Mouse (Mus musculus): ENCODE measurements around the gene Spg20. TPM values are rescaled to one million over a fixed set of nuclear protein-coding genes. Genes with fewer than 3 reads are reported as not detected.

Gene Spg20
- polyA plus RNA-seq, 1 experiment = 10.9 TPM

DNA sequence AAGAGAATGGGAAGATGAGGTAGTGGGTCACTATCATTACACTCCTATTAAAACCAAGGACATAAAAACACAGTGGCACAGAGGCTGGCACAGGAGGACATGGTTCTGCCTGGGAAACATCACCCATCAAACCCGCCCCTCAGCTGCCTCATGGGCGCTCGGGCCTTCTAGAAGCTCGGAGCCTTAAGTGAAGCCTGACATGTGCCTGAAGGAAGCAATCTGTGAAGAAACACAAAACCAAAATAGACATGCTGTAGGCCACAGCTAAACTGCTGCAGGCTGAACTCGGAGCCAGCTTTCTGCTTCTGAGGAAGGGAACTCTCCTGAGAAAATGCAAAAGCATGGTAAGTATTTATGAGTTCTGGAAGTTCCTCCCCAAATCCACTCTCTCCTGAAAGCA, 25.0 kb upstream of the Spg20 start:
- WGBS = 88% methylated on average over 5 of the region's 5 CpGs
- H3K4me3 ChIP-seq (ENCODE audit: insufficient read depth, low read depth, low read length) = no peak overlapping the region
- H3K27ac ChIP-seq (ENCODE audit: insufficient read depth, low read depth, low read length) = no peak overlapping the region
- no peaks in the 10 kb centered on the region for H3K4me1 ChIP-seq (ENCODE audit: control insufficient read depth, insufficient read depth, low read length)
- no peaks in the 10 kb centered on the region for H3K36me3 ChIP-seq (ENCODE audit: control insufficient read depth, insufficient read depth, low read length)
- H3K27me3 ChIP-seq (replicated peaks; ENCODE audit: control insufficient read depth, insufficient read depth, low read length) = no peaks in the 10 kb centered on the region
- TF ChIP-seq CTCF (conservative IDR thresholded peaks at IDR 0.05; ENCODE audit: insufficient read depth, insufficient read length, low read depth, low read length) = no peak
- TF ChIP-seq POLR2A (IDR thresholded peaks at IDR 0.05; ENCODE audit: low read depth, low read length) = no peak
- DNase-seq = no peak

DNA sequence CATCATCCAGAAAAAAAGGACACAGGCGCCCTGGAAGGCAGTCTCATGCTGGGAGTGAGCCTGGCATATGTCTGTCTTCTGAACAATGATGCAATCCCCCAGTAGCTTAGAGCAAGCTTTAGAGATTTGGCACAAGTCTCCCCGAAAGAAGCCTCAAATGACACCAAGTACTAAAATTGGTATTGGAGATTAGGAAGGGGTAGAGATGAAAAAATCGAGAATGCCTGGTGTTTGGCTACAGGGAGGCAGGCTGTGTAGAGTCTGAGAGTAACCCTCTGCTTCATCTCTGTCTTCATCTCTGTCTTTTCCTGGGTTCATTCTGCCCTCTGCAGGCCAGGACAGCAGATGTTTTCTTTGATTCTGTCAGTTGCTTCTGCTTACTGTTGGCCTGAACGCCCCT, 24.5 kb upstream of the Spg20 start:
- H3K4me3 ChIP-seq (ENCODE audit: insufficient read depth, low read depth, low read length) = no peak overlapping the region
- DNase-seq = no peak
- no peaks in the 10 kb centered on the region for H3K4me1 ChIP-seq (ENCODE audit: control insufficient read depth, insufficient read depth, low read length)
- WGBS = 74% methylated on average over 4 of the region's 4 CpGs
- TF ChIP-seq CTCF (conservative IDR thresholded peaks at IDR 0.05; ENCODE audit: insufficient read depth, insufficient read length, low read depth, low read length) (no peak), POLR2A (IDR thresholded peaks at IDR 0.05; ENCODE audit: low read depth, low read length) (no peak)
- no peaks in the 10 kb centered on the region for H3K36me3 ChIP-seq (ENCODE audit: control insufficient read depth, insufficient read depth, low read length)
- no peaks in the 10 kb centered on the region for H3K27me3 ChIP-seq (replicated peaks; ENCODE audit: control insufficient read depth, insufficient read depth, low read length)
- H3K27ac ChIP-seq (ENCODE audit: insufficient read depth, low read depth, low read length) = no peak overlapping the region

DNA sequence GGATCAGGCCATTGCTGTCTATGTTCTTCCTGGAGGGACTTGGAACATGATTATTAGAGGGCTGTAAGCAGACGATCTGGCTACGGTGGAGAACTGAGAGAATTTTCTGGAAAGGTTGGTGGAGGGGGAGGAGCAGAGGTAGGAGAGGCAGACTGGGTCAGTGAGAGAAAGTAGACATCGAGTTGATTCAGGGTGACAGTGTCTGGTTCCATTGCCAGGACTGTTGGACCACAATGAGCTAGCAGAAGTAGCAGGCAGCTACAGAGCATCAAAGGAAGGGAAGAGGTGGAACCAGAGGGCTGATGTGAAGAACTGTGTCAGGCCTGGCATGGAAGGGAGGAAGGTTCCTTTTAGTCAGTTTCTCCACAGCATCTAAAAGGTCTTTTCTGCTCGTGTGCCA, 23.5 kb upstream of the Spg20 start:
- WGBS = 63% methylated on average over 4 of the region's 4 CpGs
- no peaks in the 10 kb centered on the region for H3K4me1 ChIP-seq (ENCODE audit: control insufficient read depth, insufficient read depth, low read length)
- H3K27ac ChIP-seq (ENCODE audit: insufficient read depth, low read depth, low read length) = no peak overlapping the region
- DNase-seq = no peak
- no peak overlapping the region for H3K4me3 ChIP-seq (ENCODE audit: insufficient read depth, low read depth, low read length)
- TF ChIP-seq POLR2A (IDR thresholded peaks at IDR 0.05; ENCODE audit: low read depth, low read length) = no peak
- no peak for TF ChIP-seq CTCF (conservative IDR thresholded peaks at IDR 0.05; ENCODE audit: insufficient read depth, insufficient read length, low read depth, low read length)
- H3K36me3 ChIP-seq (ENCODE audit: control insufficient read depth, insufficient read depth, low read length) = no peaks in the 10 kb centered on the region
- no peaks in the 10 kb centered on the region for H3K27me3 ChIP-seq (replicated peaks; ENCODE audit: control insufficient read depth, insufficient read depth, low read length)

DNA sequence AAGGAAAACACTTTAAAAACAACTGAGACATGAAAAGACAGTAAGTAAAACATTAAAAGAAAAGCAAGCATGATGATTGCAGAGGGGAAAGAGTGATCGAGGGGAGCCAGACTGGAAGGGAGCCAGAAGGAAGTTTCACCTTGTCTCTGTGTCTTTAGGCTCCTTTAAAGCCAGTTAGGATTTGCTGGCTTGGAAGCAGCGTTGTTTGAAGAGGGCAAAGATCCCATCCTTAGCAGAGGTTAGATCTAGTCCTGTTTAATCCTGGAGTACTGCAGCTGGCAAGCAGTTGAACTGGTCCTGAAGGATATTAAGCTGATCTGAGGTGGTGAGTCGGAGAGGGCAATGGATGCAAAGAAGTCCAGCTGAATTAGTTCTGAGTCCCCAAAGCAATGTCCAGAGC, 23.1 kb upstream of the Spg20 start:
- TF ChIP-seq CTCF (conservative IDR thresholded peaks at IDR 0.05; ENCODE audit: insufficient read depth, insufficient read length, low read depth, low read length) (no peak), POLR2A (IDR thresholded peaks at IDR 0.05; ENCODE audit: low read depth, low read length) (no peak)

DNA sequence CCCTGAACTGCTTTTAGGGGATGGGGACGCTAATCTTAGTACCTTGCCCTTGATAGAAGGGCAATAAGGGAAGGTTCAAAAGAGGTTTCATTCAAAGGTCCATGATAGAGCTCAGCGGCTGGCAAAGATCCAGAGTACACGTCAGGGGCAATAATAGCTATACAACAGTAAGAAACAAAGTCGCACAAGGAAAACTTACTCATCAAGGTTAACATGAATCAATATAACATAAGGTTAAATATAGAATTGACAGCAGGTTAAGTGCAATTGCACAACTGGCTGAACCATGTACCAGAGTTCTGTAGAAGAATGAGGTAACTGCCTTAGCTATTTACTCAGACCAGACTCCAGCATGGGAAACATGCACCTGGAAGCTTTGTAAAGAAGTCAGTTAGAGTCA, 22.6 kb upstream of the Spg20 start:
- H3K36me3 ChIP-seq (ENCODE audit: control insufficient read depth, insufficient read depth, low read length) = no peaks in the 10 kb centered on the region
- H3K4me1 ChIP-seq (ENCODE audit: control insufficient read depth, insufficient read depth, low read length) = no peaks in the 10 kb centered on the region
- no peak for TF ChIP-seq POLR2A (IDR thresholded peaks at IDR 0.05; ENCODE audit: low read depth, low read length)
- no peak for TF ChIP-seq CTCF (conservative IDR thresholded peaks at IDR 0.05; ENCODE audit: insufficient read depth, insufficient read length, low read depth, low read length)
- no peak for DNase-seq
- H3K27ac ChIP-seq (ENCODE audit: insufficient read depth, low read depth, low read length) = no peak overlapping the region
- WGBS = 73% methylated on average over 4 of the region's 4 CpGs
- no peak overlapping the region for H3K4me3 ChIP-seq (ENCODE audit: insufficient read depth, low read depth, low read length)
- no peaks in the 10 kb centered on the region for H3K27me3 ChIP-seq (replicated peaks; ENCODE audit: control insufficient read depth, insufficient read depth, low read length)

More for the DNA sequence above, 23.1 kb upstream of the Spg20 start:
- no peaks in the 10 kb centered on the region for H3K27me3 ChIP-seq (replicated peaks; ENCODE audit: control insufficient read depth, insufficient read depth, low read length)
- no peaks in the 10 kb centered on the region for H3K4me1 ChIP-seq (ENCODE audit: control insufficient read depth, insufficient read depth, low read length)
- no peaks in the 10 kb centered on the region for H3K36me3 ChIP-seq (ENCODE audit: control insufficient read depth, insufficient read depth, low read length)
- H3K4me3 ChIP-seq (ENCODE audit: insufficient read depth, low read depth, low read length) = no peak overlapping the region
- no peak overlapping the region for H3K27ac ChIP-seq (ENCODE audit: insufficient read depth, low read depth, low read length)
- DNase-seq = peak; percentile 58
- WGBS = 52% methylated on average over 3 of the region's 3 CpGs

DNA sequence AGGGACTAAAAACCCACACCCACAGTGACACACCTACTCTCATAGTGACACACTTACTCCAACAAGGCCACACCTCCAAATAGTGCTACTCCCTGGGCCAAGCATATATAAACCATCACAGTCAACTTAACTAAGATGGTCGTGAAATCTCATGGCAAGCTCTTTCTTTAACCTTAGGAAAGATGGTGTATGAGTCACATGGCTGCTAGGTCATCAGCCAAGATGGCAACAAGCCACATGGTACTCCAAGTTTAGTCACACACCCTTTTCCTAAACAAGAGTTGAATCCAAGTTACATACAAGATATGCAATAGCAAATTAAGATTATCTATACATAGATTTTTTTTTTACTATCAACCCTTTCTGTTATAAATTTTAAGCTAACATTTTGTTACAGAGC, 18.7 kb upstream of the Spg20 start:
- no peaks in the 10 kb centered on the region for H3K4me1 ChIP-seq (ENCODE audit: control insufficient read depth, insufficient read depth, low read length)
- no peak overlapping the region for H3K27ac ChIP-seq (ENCODE audit: insufficient read depth, low read depth, low read length)
- DNase-seq = no peak
- WGBS = 83% methylated on average over 1 of the region's 1 CpGs
- H3K27me3 ChIP-seq (replicated peaks; ENCODE audit: control insufficient read depth, insufficient read depth, low read length) = no peaks in the 10 kb centered on the region
- H3K36me3 ChIP-seq (ENCODE audit: control insufficient read depth, insufficient read depth, low read length) = no peaks in the 10 kb centered on the region
- no peak overlapping the region for H3K4me3 ChIP-seq (ENCODE audit: insufficient read depth, low read depth, low read length)
- no peak for TF ChIP-seq POLR2A (IDR thresholded peaks at IDR 0.05; ENCODE audit: low read depth, low read length)

DNA sequence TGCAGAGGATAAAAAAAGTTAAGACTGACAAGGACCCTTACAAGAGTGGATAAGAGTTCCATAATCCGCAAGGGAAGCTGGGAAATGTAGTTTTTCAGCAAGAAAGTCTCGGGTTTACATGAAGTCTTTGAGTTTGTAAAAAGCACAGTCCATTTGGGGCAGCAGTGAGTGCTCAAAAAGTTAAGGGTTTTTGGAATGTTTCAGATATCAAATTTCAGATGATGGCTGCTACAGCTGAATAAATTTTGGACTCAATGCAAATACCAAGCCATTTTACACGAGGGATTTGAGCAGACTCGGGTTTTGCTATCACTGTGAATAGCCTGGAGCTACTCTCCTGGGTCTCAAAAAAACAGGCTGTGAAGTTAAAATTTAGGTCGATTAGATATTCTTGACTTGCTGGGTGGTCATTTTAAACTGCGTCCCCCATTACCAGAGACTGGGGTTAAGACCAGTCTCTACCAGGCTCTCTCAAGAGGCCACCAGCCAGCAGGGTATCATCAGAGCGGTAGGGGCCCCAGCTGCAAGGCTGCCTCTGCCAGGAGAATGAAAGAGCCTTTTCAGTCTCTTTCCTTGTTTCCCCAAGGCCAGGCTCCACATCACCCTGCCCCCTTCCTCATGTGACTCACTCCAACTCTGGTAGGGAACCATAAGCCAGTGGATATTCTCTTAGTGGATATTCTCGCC, 15.8 kb upstream of the Spg20 start:
- no peaks in the 10 kb centered on the region for H3K27me3 ChIP-seq (replicated peaks; ENCODE audit: control insufficient read depth, insufficient read depth, low read length)
- H3K4me3 ChIP-seq (ENCODE audit: insufficient read depth, low read depth, low read length) = no peak overlapping the region
- 44% methylated on average over 8 of the region's 8 CpGs for WGBS
- no peaks in the 10 kb centered on the region for H3K36me3 ChIP-seq (ENCODE audit: control insufficient read depth, insufficient read depth, low read length)
- no peak for DNase-seq
- H3K27ac ChIP-seq (ENCODE audit: insufficient read depth, low read depth, low read length) = no peak overlapping the region
- H3K4me1 ChIP-seq (ENCODE audit: control insufficient read depth, insufficient read depth, low read length) = no peaks in the 10 kb centered on the region
- TF ChIP-seq POLR2A (IDR thresholded peaks at IDR 0.05; ENCODE audit: low read depth, low read length) = no peak
- TF ChIP-seq CTCF (conservative IDR thresholded peaks at IDR 0.05; ENCODE audit: insufficient read depth, insufficient read length, low read depth, low read length) = no peak

All from kidney, adult 2 months (tissue).